Mouse (Mus musculus): ENCODE results near the gene Il1b. TPM values are rescaled to one million over a fixed set of nuclear protein-coding genes. Genes with fewer than 3 reads are reported as not detected.

The Il1b gene
- under 1 TPM in 1 of 2 experiments, not detected in 1; 0.25 TPM for total RNA-seq (2021)

DNA sequence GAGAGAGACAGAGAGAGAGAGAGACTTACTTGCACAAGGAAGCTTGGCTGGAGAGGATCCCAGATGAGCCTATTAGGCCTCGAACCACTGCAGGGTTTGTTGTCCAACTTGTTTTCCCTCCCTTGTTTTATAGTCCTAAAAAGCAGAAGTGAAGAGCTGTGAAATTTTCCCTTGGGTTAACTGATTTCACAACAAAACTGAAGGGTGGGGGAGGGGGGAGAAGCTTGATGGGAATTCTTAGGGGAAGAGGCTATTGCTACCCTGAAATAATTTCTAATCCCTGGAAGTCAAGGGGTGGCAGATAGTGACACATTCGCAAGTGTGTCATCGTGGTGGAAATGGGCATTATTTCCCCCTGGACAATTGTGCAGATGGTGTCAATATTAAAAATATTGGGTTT lies at the start of gene Il1b:
TSS of gene Il1b (minus strand) at position 101 of the 400 bp plus-strand sequence.
- DNase-seq: no peak

DNA sequence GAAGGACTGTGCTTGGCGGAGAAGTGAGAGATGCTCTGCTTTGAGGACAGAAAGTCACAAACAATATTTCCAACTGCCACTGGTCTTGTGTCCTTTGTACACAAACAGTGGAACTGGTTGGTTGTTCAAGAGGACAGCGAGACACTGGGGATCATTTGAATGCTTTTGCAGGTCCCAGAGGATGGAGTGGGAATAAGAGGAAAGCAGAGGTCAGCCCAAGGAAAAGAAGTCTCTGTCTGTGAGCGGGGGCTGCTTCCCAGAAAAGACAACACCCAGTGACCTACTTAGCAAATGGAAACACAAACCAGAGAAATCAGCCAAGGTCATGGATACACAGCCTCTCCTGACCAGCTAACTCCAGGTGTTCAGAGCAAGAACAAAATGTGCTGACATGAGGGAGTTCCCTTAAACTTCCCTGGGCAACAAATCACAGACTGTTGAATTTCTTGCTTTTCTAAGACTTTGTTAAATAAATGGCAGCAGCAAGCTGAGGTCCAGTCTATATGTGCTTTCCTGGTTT lies 48.5 kb upstream of the Il1b start:
- no peak for DNase-seq

DNA sequence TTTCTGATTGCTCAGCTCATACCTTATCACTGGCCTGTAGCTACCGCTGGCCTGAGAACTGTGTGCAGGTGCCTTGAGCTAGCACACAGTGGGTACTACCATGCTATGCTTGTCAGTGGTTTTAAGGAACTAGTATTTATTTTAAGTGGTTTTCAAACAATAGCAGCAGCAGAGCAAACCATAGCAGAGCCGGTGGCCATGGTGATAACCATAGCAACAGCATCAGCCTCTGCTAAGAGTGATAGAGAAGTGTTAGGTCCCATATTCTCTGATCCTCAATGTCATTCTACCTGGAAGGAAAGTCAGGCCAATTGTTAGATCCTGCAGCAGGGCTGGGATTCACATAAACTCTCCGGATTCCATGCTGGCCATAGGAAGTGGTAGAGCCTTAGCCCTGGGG lies 43.7 kb upstream of the Il1b start:
- no peak for DNase-seq

DNA sequence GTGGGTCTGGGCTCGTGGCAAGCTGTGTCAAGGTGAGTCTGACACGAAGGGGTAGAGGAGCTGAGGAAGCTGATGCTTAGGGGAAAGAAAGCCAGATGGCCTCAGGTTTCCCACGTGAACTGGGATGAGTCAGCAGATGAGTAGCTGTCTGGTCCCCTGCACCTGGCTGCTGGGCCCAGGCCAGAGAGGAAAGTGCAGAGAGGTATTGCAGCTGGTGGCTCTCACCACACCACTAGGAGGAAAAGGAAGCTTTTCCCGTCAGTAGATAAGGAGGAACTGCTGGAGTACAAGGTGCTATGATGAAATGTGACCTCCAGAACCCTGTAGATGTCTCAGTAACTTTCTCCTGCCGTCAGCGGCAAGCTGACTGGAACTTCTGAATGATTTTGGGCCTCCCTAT lies 42.5 kb upstream of the Il1b start:
- DNase-seq: no peak

GRCm38 (mm10) chr2:129411651-129412050 lies 40.7 kb upstream of the Il1b start:
- no peak for DNase-seq

DNA sequence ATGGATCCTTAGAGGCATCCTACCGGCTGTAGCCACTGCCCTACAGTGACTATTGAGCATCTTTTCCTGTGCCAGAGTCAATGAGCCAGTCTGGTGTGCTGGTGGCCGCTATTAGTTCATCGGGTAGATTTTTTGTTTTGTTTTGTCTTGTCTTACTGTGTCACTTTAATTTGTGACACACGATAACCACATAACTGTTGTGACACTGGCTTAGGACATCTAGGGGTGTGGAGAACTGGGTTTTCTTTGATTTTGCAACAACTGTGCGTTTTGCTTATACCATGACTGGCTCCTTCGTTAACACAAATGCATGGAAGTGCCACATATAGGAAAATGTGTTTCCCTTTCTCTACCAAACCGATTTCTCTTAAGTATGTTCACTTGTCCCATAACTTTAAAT lies 39.4 kb upstream of the Il1b start:
- DNase-seq: no peak

- DNase-seq: peak; percentile 87
Observed at GRCm38 (mm10) chr2:129408476-129408875, 37.5 kb upstream of the Il1b start.

GRCm38 (mm10) chr2:129407596-129407995 lies 36.7 kb upstream of the Il1b start:
- no peak for DNase-seq

DNA sequence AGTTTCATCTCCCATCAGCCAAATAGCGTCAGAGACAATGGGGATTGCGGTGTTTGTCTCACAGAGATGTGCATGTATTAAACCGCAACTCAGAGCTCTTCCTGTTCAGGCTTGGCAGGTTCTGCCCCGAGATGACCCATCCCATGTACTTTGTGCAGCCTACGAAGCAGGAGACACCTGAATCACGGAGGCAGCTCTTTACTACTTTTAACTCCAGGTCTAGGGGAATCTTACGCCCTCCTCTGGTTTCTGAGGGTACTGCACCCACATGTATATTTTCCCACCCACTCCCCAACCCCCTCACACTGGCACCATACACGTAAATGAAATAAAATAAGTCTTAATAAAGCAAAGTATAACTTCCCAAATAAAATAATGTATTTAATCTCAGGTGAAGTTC lies 35.6 kb upstream of the Il1b start:
- no peak for DNase-seq

DNA sequence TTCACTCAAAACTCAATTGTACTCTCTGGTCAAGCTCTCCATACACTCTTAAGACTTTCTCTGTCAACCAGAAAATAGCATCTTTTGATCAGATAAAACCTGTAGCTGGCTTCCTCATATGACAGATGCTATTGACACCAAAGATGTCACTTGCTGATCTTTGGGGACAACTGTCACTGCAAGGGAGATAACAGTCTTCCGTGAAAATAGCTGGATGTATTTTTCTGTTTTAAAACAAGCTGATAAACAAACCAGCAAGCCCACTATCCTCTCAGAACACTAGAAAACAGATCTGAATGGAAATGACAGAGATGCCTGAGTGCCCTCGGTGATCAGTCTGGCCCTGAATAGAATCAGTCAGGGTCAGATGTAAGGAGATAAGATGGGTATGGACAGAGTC lies 32.8 kb upstream of the Il1b start:
- no peak for DNase-seq

- DNase-seq: no peak
Observed at GRCm38 (mm10) chr2:129402330-129402729, 31.4 kb upstream of the Il1b start.

- DNase-seq: no peak
Observed at GRCm38 (mm10) chr2:129401803-129402202, 30.9 kb upstream of the Il1b start.

- DNase-seq: no peak
Observed at GRCm38 (mm10) chr2:129398176-129398575, 27.2 kb upstream of the Il1b start.

- peak; percentile 49 for DNase-seq
Observed at GRCm38 (mm10) chr2:129393524-129393923, 22.6 kb upstream of the Il1b start.

- DNase-seq: no peak
Observed at GRCm38 (mm10) chr2:129390161-129390560, 19.2 kb upstream of the Il1b start.

- no peak for DNase-seq
Observed at GRCm38 (mm10) chr2:129389323-129389722, 18.4 kb upstream of the Il1b start.

GRCm38 (mm10) chr2:129385331-129385730 lies 14.4 kb upstream of the Il1b start:
- no peak for DNase-seq

DNA sequence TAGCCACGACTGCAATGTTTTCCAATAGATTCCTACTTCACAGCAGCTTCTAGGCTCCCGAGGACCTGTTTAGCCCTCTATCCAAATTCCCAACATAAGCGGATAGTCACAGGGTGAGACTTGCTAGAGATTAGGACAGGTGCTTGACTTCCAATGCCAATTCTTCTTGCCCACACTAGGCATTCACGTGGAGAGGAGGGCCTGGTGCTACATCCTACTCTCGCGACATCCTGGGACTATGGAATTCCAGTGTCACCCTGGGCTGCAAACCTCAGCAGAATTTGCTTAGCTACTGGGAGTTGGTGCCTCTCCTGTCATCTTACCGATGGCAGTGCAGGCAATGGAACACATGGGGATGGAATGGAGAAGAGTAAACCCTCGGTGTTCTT lies 13.3 kb upstream of the Il1b start:
- DNase-seq: peak; percentile 26

DNA sequence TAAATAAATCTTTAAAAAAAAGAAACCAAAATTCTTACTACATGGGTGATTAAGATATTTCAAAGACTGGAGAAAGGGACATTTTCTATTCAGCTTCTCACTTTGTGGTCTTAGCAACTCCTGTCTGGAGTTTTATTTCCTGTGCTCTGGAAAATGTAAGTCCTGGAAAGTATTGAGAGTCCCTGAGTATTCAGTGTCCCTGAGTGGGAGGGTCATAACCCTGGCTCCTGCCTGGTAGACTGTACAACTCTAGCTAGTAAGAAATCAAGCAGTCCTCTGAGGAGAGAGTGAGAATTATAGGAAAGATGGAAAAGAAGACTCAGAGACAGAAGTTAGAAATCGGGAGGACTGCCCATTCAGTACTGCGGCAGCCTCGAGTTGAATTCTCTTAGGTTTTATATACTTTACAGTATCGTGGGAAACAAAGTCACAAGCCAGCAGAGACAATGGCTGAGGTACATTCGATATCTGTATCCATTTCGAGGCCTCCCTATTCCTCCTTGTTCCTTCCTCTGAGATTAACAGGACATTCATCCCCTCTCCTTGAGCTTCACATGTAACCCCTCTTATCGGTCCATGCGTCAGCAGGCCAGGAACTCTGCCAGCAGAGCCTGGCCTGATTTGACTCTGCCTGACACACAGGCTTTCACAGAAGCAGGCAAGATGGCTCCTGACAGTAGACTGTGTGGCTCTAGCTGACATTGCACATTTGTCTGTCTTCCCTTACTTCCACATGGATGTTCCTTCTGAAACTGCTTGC lies 12.8 kb upstream of the Il1b start:
- DNase-seq: peak; percentile 84

- no peak for DNase-seq
Observed at GRCm38 (mm10) chr2:129380746-129381474, 10.0 kb upstream of the Il1b start.

DNA sequence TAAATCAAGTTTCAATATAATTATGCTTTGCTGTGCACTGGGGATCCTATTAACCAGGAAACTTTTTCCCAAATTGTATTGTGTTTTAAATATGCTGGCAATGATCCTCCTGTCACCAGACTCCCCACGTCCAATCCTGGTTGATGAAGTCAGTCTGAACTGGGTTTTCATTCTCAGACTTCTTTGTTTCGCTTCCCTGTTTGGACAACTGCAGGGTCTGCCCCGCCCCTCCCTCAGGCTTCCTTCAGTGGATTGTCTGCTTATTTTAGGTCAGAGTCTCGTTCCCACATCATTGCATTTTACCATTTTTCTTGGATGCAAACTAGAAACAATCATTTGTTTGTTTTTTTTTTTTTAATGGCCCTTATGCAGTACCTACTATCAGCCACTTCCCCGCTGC lies 9.3 kb upstream of the Il1b start:
- DNase-seq: no peak

GRCm38 (mm10) chr2:129373307-129373706 lies 2.4 kb upstream of the Il1b start:
- no peak for DNase-seq

DNA sequence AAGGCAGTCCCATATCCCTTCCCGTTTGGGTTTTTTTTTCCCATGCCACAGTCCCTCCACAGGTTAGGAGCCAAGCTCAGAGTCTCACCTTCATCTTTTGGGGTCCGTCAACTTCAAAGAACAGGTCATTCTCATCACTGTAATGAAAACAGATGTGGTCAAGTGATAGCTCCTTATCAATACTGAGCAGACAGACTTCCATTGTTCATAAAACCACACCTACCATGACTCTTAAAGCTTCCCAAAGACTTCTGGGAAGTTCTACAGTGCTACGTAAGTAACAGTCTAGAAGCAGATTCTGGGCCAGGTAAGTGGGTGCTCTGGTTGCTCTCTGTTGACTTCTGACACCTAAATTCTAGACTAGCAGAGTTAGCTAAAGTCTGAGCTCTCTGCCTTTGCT lies 1.3 kb downstream of the Il1b start:
- DNase-seq: no peak

GRCm38 (mm10) chr2:129368795-129369194 lies 2.1 kb downstream of the Il1b start:
- DNase-seq: no peak
